Mouse (Mus musculus) adrenal gland, postnatal 10 days (tissue): ENCODE measurements around the gene Nfic. TPM values are rescaled to one million over a fixed set of nuclear protein-coding genes. Genes with fewer than 3 reads are reported as not detected.

Experiments
- DNase-seq: peaks from one replicate; pipeline ENCODE4 v3.0.0; 2021; ENCODE audit warnings: mixed read lengths
- total RNA-seq, 2 experiments: library from RNA; stranded (reverse); gene quantifications; 2 replicates each; pipeline ENCODE4 v1.2.3; 2021

The Nfic gene
- total RNA-seq, 2 experiments from 2014 or later, result 99.9 to 129 TPM

GRCm38 (mm10) chr10:81383802-81384604 is 71.4 kb downstream of the Nfic start, which contains the start of the genes Dohh and Gm48551:
Gene Dohh, plus strand, starts transcription at chr10:81384428.
Gene Gm48551, plus strand, starts transcription at chr10:81384466.
- DNase-seq, result peak; percentile 99

- DNase-seq, result peak; percentile 59
Observed at GRCm38 (mm10) chr10:81382039-81382438, 73.4 kb downstream of the Nfic start.

- DNase-seq, result no peak
Observed at GRCm38 (mm10) chr10:81379809-81380378, 75.5 kb downstream of the Nfic start.

GRCm38 (mm10) chr10:81379183-81379553 is 76.3 kb downstream of the Nfic start:
- DNase-seq, result no peak

- DNase-seq, result peak; percentile 100
Observed at GRCm38 (mm10) chr10:81378553-81379182, 76.8 kb downstream of the Nfic start.

GRCm38 (mm10) chr10:81377793-81378552 is 77.5 kb downstream of the Nfic start, which contains the start of gene Fzr1:
Gene Fzr1, minus strand, starts transcription at chr10:81378516.
- DNase-seq, result no peak

- DNase-seq, result no peak
Observed at GRCm38 (mm10) chr10:81377362-81377664, 78.1 kb downstream of the Nfic start.

- DNase-seq, result no peak
Observed at GRCm38 (mm10) chr10:81376561-81377361, 78.7 kb downstream of the Nfic start.

- no peak for DNase-seq
Observed at GRCm38 (mm10) chr10:81375322-81375721, 80.1 kb downstream of the Nfic start.

- no peak for DNase-seq
Observed at GRCm38 (mm10) chr10:81367207-81367495, 88.3 kb downstream of the Nfic start.

GRCm38 (mm10) chr10:81366477-81367206 is 88.8 kb downstream of the Nfic start:
- DNase-seq, result no peak

- no peak for DNase-seq
Observed at GRCm38 (mm10) chr10:81365672-81366476, 89.6 kb downstream of the Nfic start, which contains the start of gene 4930404N11Rik. Gene 4930404N11Rik, minus strand, starts transcription at chr10:81365816.

GRCm38 (mm10) chr10:81365073-81365472 is 90.4 kb downstream of the Nfic start:
- no peak for DNase-seq

GRCm38 (mm10) chr10:81364666-81365065 is 90.8 kb downstream of the Nfic start:
- DNase-seq, result peak; percentile 76

- peak; percentile 54 for DNase-seq
Observed at GRCm38 (mm10) chr10:81363436-81364346, 91.7 kb downstream of the Nfic start.

- DNase-seq, result peak; percentile 23
Observed at GRCm38 (mm10) chr10:81362336-81362949, 93.0 kb downstream of the Nfic start.

- DNase-seq, result no peak
Observed at GRCm38 (mm10) chr10:81360721-81361120, 94.7 kb downstream of the Nfic start.

GRCm38 (mm10) chr10:81358841-81359240 is 96.6 kb downstream of the Nfic start:
- no peak for DNase-seq

GRCm38 (mm10) chr10:81358209-81358608 is 97.2 kb downstream of the Nfic start:
- no peak for DNase-seq
